Mouse (Mus musculus) kidney, adult 2 months (tissue): ENCODE results near the gene Aatk.
A peak's percentile ranks its signal among the peaks of the same experiment; 100 is the strongest.

Experiments used
- CTCF ChIP-seq: fragments of 200-500 bp; conservative IDR thresholded peaks from 2 replicates; pipeline ENCODE4 v1.5.1; 2011; ENCODE audit warnings: low read depth, mild to moderate bottlenecking, control low read depth, low read length, moderate library complexity, mixed read lengths; ENCODE audit not compliant: insufficient read depth, insufficient read length
- POLR2A ChIP-seq: fragments of 200-500 bp; IDR thresholded peaks from one replicate; pipeline ENCODE4 v1.6.1; 2011; ENCODE audit warnings: low read depth, low read length, control low read depth

- TF ChIP-seq CTCF (peak; percentile 72), POLR2A (no peak)
Observed at GRCm38 (mm10) chr11:120030145-120030901, 16.6 kb downstream of the Aatk start.
